Mouse (Mus musculus) neutrophil, adult 83 days (primary cell): ENCODE data around the gene Nphp4. TPM values are rescaled to one million over a fixed set of nuclear protein-coding genes. Genes with fewer than 3 reads are reported as not detected.

Source experiments
- total RNA-seq, 2 experiments: library from RNA; stranded (reverse); gene quantifications; one replicate each; pipeline ENCODE4 v1.2.4; 2023

Gene Nphp4
- total RNA-seq, result 1 to 10 TPM in 1 of 2 experiments, under 1 TPM in 1; 0.71 to 1.3 TPM

DNA sequence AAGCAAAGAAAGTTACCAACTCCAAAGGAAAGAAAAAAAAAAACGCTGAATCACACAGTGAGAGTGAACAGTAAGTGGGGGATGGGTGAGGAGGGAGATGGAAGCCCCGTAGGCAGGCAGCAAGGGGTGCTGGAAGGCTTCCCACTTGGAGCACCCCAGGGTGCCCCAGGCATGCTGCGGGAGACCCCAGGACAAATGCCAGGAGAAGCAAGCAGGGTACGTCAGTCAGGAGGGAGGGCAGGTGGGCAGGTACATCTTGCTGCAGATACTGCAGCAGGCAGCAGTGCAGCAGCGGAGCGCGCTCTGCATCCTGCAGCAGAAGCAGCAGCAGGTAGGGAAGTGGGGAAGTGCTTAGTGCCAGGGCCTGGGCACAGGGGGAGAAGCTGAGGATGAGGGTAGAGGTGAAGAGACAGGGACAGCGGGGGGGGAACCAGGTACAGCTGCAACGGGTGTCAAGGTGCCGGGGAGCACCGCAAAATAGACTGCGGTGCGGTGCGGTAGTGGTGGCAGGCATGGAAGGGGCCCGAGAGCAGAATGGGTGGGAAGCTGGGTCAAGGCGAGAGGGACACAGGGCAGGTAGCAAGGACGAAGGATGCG lies at the start of gene Nphp4:
TSS of gene Nphp4 (plus strand) at position 280 of the 597 bp plus-strand sequence.

DNA sequence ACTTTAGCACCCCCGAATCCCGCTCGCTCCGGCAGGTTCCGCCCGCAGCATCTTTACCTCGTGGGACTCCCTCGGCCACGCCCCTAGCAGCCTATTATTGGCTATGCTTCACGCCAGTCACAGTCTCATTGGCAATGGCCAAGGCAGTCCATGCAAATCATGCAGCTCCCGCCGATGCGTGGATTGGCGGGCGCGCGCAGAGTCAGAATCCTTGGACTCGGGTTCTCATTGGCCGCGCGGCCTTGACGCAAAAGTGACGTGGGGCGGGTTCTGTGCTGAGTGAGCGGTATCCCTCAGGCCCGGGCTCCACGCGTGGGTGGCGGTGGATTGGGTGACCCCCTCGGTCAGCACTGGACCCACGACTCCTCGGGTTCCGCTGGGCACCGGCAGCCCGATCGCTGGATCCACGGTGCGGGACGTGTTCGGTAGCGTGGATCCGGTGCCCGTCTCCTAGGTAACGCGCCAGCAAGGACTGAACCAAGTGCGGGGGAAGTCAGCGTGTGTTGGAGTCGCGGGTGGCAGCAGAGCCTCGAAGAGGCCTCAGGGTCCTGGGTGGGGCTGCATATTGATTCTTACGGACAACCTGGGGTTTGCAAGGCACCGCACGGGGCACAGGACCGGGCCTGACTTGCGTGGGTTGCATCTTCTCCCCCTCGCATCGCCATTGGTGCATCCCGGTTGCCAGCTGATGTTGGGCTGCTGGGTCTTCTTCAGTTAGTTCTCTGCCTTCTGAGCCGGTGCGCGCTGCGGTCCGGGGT lies 1.1 kb downstream of the Nphp4 start, which contains the start of gene Kcnab2:
TSS of gene Kcnab2 (minus strand) at position 406 of the 758 bp plus-strand sequence.

Other genes with a start within 250 kb of the Nphp4 start
- gene Gpr153, start 202.5 kb upstream of the Nphp4 start, total RNA-seq, result under 1 TPM; 0.35 TPM
- gene Hes3, start 185.0 kb upstream of the Nphp4 start, total RNA-seq, result not detected
- 10 to 100 TPM; 12.1 to 13.6 TPM for gene Icmt, start 179.5 kb upstream of the Nphp4 start, total RNA-seq
- gene Rnf207, start 157.7 kb upstream of the Nphp4 start, total RNA-seq, result not detected
- gene Rpl22, start 151.0 kb upstream of the Nphp4 start, total RNA-seq, result 100 to 1,000 TPM; 304 to 327 TPM
- gene Chd5, start 138.1 kb upstream of the Nphp4 start, total RNA-seq, result under 1 TPM in 1 of 2 experiments, not detected in 1; 0.04 TPM
- gene Kcnab2, start 1.2 kb downstream of the Nphp4 start, total RNA-seq, result 100 to 1,000 TPM; 107 to 127 TPM